Mouse (Mus musculus) erythroblast, embryonic 14.5 days (primary cell): ENCODE results near the gene Rnf185.

ENCODE experiments used
- GATA1 ChIP-seq: IDR thresholded peaks from 2 replicates; pipeline ENCODE4 v1.6.1; 2012; ENCODE audit warnings: low read length, inconsistent platforms, mixed read lengths
- TAL1 ChIP-seq: IDR thresholded peaks from 3 replicates; pipeline ENCODE4 v1.6.1; 2012; ENCODE audit warnings: low read length, inconsistent platforms, mixed read lengths

GRCm38 (mm10) chr11:3386941-3387368 lies 65.2 kb downstream of the Rnf185 start:
- TF ChIP-seq GATA1 (no peak), TAL1 (no peak)
